Mouse (Mus musculus): ENCODE results near the gene Lgals3bp. TPM values are rescaled to one million over a fixed set of nuclear protein-coding genes. Genes with fewer than 3 reads are reported as not detected.
"Not testable (repeated sequence)": the region's sequence is repeated elsewhere in the genome, so short reads cannot be mapped to it uniquely, and the experiment has no call there.

Gene Lgals3bp
- polyA plus RNA-seq, 1 experiment from 2014 or later = 5.6 TPM

DNA sequence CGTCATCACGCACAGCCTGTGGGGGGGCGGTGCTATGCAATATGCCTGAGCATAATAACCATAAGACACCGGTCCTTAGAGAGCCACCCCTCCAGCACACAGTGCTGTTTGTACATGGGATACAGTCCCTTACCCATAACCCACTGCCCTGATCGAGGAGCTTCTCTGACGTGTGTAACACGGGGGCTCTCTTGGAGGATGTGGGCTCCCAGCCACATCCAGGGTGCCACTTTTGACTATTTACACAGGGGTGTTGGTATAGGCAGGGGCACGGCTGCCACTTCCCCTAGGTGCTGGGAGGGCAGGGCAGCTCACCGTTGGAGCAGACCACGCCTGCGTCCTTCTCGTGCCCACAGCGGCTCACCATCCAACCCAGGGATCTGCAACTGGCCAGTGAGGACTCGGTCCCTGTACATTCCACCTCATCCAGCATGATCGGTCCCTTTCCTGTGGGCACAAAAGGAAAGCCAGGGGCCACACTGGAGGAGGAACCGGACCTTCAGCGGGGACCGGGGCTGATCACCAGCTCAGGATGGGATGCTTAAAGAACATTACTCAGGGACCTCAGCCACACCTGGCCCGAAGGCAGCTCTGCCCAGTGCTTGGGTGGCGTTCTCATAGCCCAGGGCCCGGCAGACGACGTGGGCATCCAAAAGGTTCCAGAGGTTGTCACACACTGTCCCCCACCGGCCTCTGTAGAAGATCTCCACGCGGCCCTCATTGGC lies 3.9 kb downstream of the Lgals3bp start:
- H3K27ac ChIP-seq = no peak overlapping the region
- no peak overlapping the region for H3K9ac ChIP-seq
- H3K9me3 ChIP-seq = no peaks in the 10 kb centered on the region
- H3K36me3 ChIP-seq = 0 out of 2 replicates have a peak, but pooled peaks cover 6% of the 10 kb centered on the region
- peaks cover 34% of the 10 kb centered on the region for H3K4me1 ChIP-seq
- H3K4me3 ChIP-seq = no peak overlapping the region
- 92% methylated on average over 26 of the region's 26 CpGs for WGBS
- no peaks in the 10 kb centered on the region for H3K27me3 ChIP-seq
- no peak for ATAC-seq (ENCODE audit: insufficient number of reproducible peaks, insufficient read depth, low FRiP score, low TSS enrichment, low read depth)
- no peak overlapping the region for H3K4me2 ChIP-seq

GRCm38 (mm10) chr11:118394538-118394937 lies 7.4 kb downstream of the Lgals3bp start:
- Histone ChIP-seq H3K9me3 (no peaks in the 10 kb centered on the region), H3K27me3 (no peaks in the 10 kb centered on the region), H3K4me2 (no peak overlapping the region), H3K27ac (peak overlapping the region; percentile 65; the same call in 1 of the 2 replicates), H3K4me1 (peaks cover 11% of the 10 kb centered on the region; the same call in 1 of the 2 replicates), H3K4me3 (no peak overlapping the region), H3K36me3 (0 out of 2 replicates have a peak, but pooled peaks cover 6% of the 10 kb centered on the region), H3K9ac (no peak overlapping the region)
- 56% methylated on average over 6 of the region's 6 CpGs for WGBS
- ATAC-seq (ENCODE audit: insufficient number of reproducible peaks, insufficient read depth, low FRiP score, low TSS enrichment, low read depth) = no peak

DNA sequence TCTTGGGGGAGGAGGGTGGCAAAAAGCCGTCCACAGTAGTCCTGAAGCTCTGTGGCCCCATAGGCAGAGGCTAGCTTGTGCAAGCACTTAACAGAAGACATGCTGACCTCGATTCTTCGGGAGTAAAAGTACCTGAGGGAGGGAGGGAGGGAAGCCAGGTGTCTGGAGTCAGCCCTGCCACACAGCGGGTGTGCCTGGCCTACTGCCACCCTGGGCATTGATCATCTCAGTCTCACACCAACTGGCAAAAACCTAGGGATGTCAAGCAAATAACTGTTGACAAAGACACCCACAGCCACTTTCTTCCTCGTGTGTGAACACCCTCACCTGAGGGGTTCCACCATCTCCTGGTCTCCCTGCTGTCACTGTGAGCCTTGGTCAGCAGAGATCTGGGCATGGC lies 7.9 kb downstream of the Lgals3bp start:
- no peak overlapping the region for H3K9ac ChIP-seq
- WGBS = 76% methylated on average over 5 of the region's 5 CpGs
- H3K27me3 ChIP-seq = no peaks in the 10 kb centered on the region
- no peak overlapping the region for H3K27ac ChIP-seq
- no peaks in the 10 kb centered on the region for H3K9me3 ChIP-seq
- no peak overlapping the region for H3K4me3 ChIP-seq
- no peak overlapping the region for H3K4me2 ChIP-seq
- H3K36me3 ChIP-seq = 0 out of 2 replicates have a peak, but pooled peaks cover 6% of the 10 kb centered on the region
- no peak for ATAC-seq (ENCODE audit: insufficient number of reproducible peaks, insufficient read depth, low FRiP score, low TSS enrichment, low read depth)
- H3K4me1 ChIP-seq = peaks cover 11% of the 10 kb centered on the region; the same call in 1 of the 2 replicates

DNA sequence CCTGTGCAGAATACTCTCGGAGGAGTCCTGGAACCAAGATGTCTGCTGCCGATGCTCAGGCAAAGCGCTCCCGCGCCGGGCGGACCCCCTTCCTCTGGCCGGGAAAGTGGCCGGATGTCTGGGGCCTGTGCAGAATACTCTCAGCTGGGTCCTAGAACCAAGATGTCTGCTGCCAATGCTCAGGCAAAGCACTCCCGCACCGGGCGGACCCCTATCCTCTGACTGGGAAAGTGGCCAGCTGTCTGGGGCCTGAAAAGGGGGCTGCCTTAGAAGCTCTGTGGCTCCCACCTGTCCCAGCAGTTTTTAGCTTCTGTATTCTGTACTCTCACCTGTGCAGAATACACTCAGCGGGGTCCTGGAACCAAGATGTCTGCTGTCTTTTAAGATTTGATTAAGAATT lies 14.1 kb downstream of the Lgals3bp start:
- ATAC-seq (ENCODE audit: insufficient number of reproducible peaks, insufficient read depth, low FRiP score, low TSS enrichment, low read depth); H3K4me1 ChIP-seq; H3K4me3 ChIP-seq; H3K9ac ChIP-seq; H3K27ac ChIP-seq; H3K9me3 ChIP-seq; H3K4me2 ChIP-seq; H3K36me3 ChIP-seq; H3K27me3 ChIP-seq: not testable (repeated sequence)
- 92% methylated on average over 13 of the region's 13 CpGs for WGBS

DNA sequence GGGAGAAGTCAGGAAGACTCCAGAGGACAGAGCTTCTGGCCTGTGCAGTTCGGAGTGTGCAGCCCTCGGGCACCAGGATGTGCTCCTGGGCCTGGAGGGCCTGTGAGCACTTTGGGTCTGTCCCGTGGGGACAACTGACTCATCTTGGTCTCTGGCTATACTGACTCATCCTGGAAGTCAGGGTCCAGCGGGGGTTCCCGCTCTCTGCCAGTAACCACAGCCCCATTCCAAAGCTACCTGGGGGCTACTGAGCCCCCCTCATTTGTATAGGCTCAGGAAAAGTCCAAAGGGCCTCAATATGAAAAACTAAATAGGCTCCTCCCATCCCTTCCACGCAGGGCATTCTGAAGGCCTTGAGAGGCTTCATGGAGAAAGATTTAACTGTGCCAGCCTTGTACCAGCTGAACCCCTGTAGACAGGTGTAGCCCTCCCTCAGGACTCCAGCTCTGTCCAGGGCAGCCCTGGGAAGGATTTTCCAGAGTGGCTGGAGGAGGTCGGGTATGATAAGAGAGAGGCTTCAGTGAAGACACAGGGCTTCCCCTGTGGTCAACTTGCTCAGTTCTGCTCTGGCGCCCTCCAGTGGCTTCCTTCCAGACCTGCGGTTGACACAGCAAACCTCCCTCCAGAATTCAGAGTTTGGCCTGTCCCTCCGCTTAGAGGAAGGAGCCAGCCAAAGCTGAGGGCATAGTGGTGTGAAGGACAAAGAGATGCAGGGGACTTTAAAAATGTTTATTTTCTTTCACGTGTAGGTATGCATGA lies 22.5 kb downstream of the Lgals3bp start:
- ATAC-seq (ENCODE audit: insufficient number of reproducible peaks, insufficient read depth, low FRiP score, low TSS enrichment, low read depth) = peak; percentile 72; the same call in 1 of the 2 replicates
- no peaks in the 10 kb centered on the region for H3K27me3 ChIP-seq
- H3K27ac ChIP-seq = peak overlapping the region; percentile 64
- H3K4me1 ChIP-seq = peaks cover 30% of the 10 kb centered on the region
- H3K9me3 ChIP-seq = no peaks in the 10 kb centered on the region
- H3K36me3 ChIP-seq = no peaks in the 10 kb centered on the region
- peak overlapping the region; percentile 21; the same call in 1 of the 2 replicates for H3K9ac ChIP-seq
- H3K4me2 ChIP-seq = no peak overlapping the region
- 37% methylated on average over 11 of the region's 11 CpGs for WGBS
- H3K4me3 ChIP-seq = no peak overlapping the region

DNA sequence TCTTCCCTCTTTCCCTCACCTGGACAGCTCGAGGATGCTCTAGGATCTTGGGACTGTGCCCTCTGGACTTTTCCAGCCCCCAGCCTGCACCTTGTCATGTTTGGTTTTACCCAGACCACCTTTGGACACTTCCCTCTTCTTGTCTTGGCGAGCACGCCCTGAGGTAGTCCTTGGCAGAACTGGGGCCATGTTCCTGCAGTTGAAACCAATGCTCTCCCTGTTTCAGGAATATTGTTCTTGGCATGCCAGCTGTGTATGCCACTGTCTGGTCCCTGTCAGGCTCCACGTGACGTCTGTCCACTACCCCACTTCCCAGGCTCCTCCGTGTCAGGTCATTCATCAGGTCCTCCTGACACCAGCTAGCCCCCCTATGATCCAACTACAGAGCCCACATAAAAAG lies 23.2 kb downstream of the Lgals3bp start:
- 88% methylated on average over 6 of the region's 6 CpGs for WGBS
- peaks cover 34% of the 10 kb centered on the region for H3K4me1 ChIP-seq
- no peaks in the 10 kb centered on the region for H3K9me3 ChIP-seq
- no peaks in the 10 kb centered on the region for H3K36me3 ChIP-seq
- H3K27ac ChIP-seq = no peak overlapping the region
- no peak overlapping the region for H3K4me2 ChIP-seq
- no peaks in the 10 kb centered on the region for H3K27me3 ChIP-seq
- H3K9ac ChIP-seq = no peak overlapping the region
- no peak overlapping the region for H3K4me3 ChIP-seq
- ATAC-seq (ENCODE audit: insufficient number of reproducible peaks, insufficient read depth, low FRiP score, low TSS enrichment, low read depth) = no peak

DNA sequence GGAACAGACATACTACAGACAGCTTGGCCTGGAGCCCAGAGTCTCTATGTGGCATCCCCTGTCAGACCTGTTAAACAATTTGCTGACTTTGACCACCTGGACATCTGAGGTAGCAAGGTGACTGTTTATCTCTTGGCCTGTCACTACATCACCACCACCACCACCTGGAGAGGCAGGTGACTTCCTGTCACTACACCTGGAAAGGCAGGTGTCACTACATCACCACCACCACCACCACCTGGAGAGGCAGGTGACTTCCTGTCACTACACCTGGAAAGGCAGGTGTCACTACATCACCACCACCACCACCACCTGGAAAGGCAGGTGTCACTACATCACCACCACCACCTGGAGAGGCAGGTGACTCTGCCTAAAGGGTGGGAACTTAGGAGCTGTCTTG lies 25.6 kb downstream of the Lgals3bp start:
- H3K9ac ChIP-seq; H3K27ac ChIP-seq; H3K36me3 ChIP-seq; H3K9me3 ChIP-seq; H3K27me3 ChIP-seq; H3K4me2 ChIP-seq; H3K4me3 ChIP-seq; ATAC-seq (ENCODE audit: insufficient number of reproducible peaks, insufficient read depth, low FRiP score, low TSS enrichment, low read depth): not testable (repeated sequence)
- peaks cover 48% of the 10 kb centered on the region for H3K4me1 ChIP-seq

GRCm38 (mm10) chr11:118375881-118376280 lies 26.0 kb downstream of the Lgals3bp start:
- Histone ChIP-seq H3K4me2 (no peak overlapping the region), H3K27me3 (no peaks in the 10 kb centered on the region), H3K27ac (no peak overlapping the region; the same call in 1 of the 2 replicates), H3K4me3 (no peak overlapping the region), H3K9ac (no peak overlapping the region), H3K4me1 (peaks cover 48% of the 10 kb centered on the region), H3K9me3 (no peaks in the 10 kb centered on the region), H3K36me3 (no peaks in the 10 kb centered on the region)
- ATAC-seq (ENCODE audit: insufficient number of reproducible peaks, insufficient read depth, low FRiP score, low TSS enrichment, low read depth) = no peak
- 70% methylated on average over 5 of the region's 5 CpGs for WGBS

DNA sequence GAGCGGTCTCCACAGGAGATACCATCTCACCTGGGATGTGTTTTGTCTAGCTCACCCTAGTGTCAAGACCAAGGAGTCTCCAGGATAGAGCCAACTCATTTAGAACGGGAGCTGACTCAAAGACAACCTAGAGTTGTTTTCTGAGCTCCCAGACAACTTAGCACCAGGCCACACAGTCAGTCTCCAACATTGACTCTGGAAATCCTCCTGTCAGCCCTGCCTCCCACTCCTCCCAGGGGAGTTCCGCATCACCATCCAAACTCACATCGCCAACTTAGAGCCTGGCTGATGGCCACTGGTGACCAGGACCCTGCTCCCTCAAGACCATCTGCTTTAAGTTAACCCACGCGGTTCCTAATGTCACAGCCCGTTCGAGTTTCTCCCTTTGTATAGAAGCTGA lies 26.4 kb downstream of the Lgals3bp start:
- ATAC-seq (ENCODE audit: insufficient number of reproducible peaks, insufficient read depth, low FRiP score, low TSS enrichment, low read depth) = no peak
- Histone ChIP-seq H3K9me3 (no peaks in the 10 kb centered on the region), H3K4me3 (no peak overlapping the region), H3K36me3 (no peaks in the 10 kb centered on the region), H3K27me3 (no peaks in the 10 kb centered on the region), H3K4me2 (no peak overlapping the region), H3K27ac (no peak overlapping the region), H3K9ac (no peak overlapping the region), H3K4me1 (peaks cover 48% of the 10 kb centered on the region)
- WGBS = 59% methylated on average over 8 of the region's 8 CpGs

DNA sequence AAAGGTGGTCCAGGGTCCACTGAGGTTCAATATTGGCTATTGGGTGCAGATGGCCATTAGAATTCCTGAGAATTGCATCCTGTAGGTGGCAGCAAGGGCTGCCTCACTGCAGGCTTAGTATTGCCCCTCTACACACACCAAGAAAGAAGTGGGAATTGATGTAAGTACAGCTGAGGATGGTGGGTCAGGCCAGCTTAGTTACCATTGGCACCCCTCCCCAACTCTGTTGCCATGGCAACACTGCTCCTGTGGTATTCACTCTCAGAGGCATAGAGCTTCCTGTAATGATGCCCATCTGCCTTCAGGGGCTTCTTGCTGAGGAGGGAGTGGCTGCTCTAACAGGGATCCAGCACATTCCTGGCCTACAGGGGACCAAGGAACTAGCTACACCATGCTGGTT lies 26.9 kb downstream of the Lgals3bp start:
- no peaks in the 10 kb centered on the region for H3K9me3 ChIP-seq
- H3K4me1 ChIP-seq = peaks cover 45% of the 10 kb centered on the region
- H3K27me3 ChIP-seq = no peaks in the 10 kb centered on the region
- no peak overlapping the region for H3K4me3 ChIP-seq
- no peak for ATAC-seq (ENCODE audit: insufficient number of reproducible peaks, insufficient read depth, low FRiP score, low TSS enrichment, low read depth)
- H3K4me2 ChIP-seq = no peak overlapping the region
- H3K9ac ChIP-seq = no peak overlapping the region
- no peaks in the 10 kb centered on the region for H3K36me3 ChIP-seq
- H3K27ac ChIP-seq = no peak overlapping the region

- WGBS = 80% methylated on average over 5 of the region's 5 CpGs
These were observed 27.4 kb downstream of the Lgals3bp start for GRCm38 (mm10) chr11:118374506-118374905.

DNA sequence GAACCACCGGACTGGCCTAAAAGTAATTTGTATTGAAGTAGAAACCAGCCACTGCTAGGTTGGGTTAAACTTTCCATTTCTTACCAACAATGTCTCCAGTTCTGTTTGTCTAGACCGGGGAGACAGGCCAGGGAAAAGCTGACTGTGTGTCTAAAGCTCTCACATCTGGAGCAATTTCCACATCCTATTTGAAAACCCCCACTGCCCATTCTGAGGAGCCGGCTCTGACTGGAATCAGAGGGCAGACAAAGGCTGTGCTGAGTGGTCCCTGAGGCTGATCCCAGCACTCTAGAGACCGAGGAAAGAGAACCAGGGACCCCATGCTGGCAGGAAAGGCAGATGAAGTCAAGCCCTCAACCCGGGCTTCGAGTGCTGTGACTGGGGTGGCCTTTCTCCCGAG lies 29.3 kb downstream of the Lgals3bp start:
- Histone ChIP-seq H3K4me3 (no peak overlapping the region), H3K4me2 (no peak overlapping the region), H3K27me3 (no peaks in the 10 kb centered on the region), H3K36me3 (no peaks in the 10 kb centered on the region), H3K27ac (peak overlapping the region; percentile 76; the same call in 1 of the 2 replicates), H3K9me3 (no peaks in the 10 kb centered on the region), H3K4me1 (peaks cover 34% of the 10 kb centered on the region), H3K9ac (peak overlapping the region; percentile 27; the same call in 1 of the 2 replicates)
- WGBS = 28% methylated on average over 7 of the region's 7 CpGs
- ATAC-seq (ENCODE audit: insufficient number of reproducible peaks, insufficient read depth, low FRiP score, low TSS enrichment, low read depth) = no peak

More at GRCm38 (mm10) chr11:118374506-118374905, 27.4 kb downstream of the Lgals3bp start:
- no peak for ATAC-seq (ENCODE audit: insufficient number of reproducible peaks, insufficient read depth, low FRiP score, low TSS enrichment, low read depth)
- no peaks in the 10 kb centered on the region for H3K36me3 ChIP-seq
- H3K4me3 ChIP-seq = no peak overlapping the region
- peaks cover 40% of the 10 kb centered on the region for H3K4me1 ChIP-seq
- H3K9ac ChIP-seq = no peak overlapping the region
- H3K27ac ChIP-seq = no peak overlapping the region
- H3K4me2 ChIP-seq = no peak overlapping the region
- H3K9me3 ChIP-seq = no peaks in the 10 kb centered on the region
- no peaks in the 10 kb centered on the region for H3K27me3 ChIP-seq

Data from embryonic facial prominence, embryonic 13.5 days (tissue).